Mouse (Mus musculus): ENCODE measurements around the gene Kcnc3.

Gene Kcnc3

DNA sequence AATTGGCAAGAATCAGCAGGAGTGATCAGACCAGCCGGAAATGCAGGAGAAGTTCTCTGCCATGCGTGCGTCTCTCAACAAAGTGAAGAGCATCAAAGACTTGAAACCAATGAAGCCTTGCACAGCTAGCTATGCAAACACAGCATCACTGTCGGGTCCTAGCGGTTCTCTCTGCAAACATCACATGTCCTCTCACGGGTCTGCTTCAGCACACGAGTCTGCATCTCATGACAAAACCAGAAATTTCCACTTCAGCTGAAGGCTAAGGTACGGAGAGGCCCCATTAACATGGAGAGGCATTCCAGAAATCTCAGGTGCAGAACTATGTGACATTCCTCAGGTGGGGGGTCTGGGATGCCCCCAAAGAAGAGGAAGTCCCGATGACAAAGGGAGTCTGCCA, 21.7 kb upstream of the Kcnc3 start:
- in situ Hi-C loops (cut with MboI, MseI): no loop called here

DNA sequence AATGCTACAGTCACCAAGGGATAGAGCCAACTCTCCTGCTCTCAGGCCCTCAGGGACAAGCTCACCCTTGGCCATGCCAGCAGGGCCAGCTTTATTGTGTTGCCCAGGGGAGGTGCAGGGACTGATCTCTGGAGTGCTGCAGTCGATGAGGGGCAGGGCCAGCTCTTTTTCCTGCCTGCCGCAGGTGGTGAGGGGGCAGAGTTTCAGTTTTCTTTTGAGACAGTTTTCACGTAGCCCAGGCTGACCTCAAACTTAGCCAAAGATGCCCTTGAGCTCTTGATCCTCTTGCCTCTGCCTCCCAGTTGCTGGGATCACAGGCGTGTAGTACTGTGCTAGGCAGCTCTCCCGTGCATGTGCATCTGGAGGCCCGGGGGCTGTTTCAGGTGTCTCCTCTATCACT, 19.5 kb upstream of the Kcnc3 start:
- in situ Hi-C loops (cut with MboI, MseI): no loop called here

DNA sequence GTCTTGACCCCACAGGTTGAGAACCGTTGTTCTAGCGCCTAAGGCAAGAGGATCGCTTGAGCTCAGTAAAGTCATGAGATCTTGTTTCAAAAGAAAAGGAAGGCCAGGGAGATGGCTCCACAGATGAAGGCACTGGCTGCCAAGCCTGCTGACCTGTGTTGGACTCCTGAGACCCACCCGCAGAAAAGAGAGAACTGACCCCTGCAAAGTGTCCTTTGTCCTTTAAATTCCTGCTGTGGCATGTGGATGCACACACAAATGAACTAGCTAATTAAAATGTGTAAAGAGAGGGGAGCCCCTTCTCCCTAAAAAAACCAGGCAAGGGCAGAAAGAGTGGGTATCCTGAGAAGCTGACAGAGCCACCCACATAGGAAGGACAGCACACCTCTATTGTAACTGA, 18.7 kb upstream of the Kcnc3 start:
- in situ Hi-C loops (cut with MboI, MseI): no loop called here

DNA sequence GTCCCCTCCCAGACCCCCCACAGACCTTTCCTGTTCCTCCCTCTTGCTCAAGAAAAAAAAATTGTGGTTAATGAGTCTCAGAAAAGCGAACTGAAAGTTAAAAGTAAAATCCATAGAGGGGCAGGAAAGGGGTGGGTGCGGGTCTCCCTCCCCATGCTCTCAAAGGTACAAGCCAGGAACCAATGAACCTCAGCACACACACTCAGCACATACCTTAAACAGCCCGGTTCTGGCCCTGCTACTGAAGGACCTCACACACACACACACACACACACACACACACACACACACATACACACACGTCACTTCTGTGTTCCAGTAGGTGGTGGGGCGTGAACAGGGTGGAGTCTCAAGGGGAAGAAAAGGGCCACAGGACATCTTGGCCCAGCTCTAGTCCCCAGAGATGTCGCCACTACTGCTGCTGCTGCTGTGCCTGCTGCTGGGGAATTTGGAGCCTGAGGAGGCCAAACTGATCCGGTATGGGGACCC, 18.2 kb upstream of the Kcnc3 start, which contains the start of gene Napsa:
Gene Napsa (plus strand): TSS at position 168 of the 489 bp plus-strand sequence.
- in situ Hi-C loops (cut with MboI, MseI): no loop called here

DNA sequence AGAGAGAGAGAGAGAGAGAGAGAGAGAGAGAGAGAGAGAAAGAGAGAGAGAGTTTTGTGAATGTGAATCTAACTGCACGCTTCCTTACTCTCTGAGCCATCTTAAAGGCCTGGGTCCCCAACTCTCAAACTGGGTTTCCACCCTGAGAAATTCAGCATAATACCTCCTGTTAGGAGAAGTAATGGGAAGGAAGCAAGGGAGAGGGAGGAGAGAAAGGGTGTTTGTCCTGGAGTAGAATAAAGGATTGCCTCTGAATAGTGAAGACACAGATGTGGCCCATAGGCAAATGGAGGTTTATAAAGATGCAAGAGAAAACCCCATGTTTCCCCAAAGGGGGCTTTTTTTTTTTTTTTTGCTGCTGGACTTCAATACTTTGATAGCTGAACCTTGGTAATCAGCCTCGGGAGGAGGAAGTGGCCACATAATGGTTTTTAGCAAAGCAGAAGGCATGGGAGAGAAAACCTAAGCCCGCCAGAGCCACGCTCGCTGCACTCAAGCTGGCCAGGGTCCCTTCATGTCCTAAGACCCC, 17.4 kb upstream of the Kcnc3 start:
- in situ Hi-C loops (cut with MboI, MseI): no loop called here

DNA sequence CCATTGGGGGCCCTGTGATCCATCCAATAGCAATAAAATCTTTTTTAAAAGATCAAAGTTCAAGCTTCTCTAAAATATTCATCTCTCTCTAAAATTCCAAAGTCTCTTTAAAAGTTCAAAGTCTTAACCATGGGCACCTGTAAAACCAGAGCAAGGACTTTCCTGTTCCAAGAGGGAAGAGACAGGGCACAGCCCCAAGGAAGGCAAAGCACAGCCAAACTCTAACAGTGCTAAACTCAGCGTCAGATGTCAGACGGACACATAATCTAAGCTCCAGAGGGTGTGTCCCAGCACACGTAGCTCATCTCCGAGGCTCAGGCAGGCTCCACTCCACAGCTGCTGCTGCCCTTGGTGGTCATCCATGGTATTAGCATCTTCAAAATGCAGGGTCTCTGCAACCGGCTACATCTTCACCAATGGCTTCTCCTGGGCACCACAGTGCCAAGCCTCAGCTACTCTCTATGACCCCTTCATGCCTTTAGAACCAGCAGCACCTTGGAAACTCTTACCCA, 14.1 kb upstream of the Kcnc3 start:
- in situ Hi-C loops (cut with MboI, MseI): no loop called here

DNA sequence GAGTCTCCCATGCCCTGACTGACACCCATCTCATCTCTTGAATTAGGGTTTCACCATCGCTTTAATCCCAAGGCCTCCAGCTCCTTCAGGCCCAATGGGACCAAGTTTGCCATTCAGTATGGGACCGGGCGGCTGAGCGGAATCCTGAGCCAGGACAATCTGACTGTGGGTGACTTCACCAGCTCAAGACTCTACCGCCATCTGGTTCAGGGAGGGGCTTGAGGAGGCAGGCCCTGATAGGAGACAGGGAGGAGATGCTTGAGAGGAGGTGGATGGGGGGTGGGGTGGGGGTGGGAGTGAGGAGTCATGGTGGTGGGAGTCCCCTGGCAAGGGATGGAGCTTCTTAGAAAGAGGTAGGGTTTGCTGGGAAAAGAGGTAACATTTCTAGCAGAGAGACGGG, 8.8 kb upstream of the Kcnc3 start:
- in situ Hi-C loops (cut with MboI, MseI): no loop called here

DNA sequence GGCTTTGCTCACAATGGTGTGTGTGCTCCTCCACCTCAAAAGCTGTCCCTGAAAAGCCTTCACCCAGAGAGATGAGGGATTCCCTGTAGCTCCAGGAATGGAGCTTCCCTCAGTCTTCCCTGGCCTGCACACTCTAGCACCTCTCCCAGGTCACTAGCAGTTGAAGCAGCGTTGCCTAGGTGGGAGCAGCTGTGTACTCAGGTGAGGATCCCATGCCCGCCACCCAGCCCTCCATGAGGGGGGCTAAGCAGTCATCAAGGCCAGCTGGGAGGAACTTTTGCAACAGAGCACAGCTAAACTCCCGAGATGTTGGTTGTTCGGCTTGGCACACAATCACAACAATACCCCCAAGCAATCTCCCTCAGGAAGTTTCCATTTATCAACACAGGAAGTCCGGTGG, 7.8 kb upstream of the Kcnc3 start:
- in situ Hi-C loops (cut with MboI, MseI): no loop called here

DNA sequence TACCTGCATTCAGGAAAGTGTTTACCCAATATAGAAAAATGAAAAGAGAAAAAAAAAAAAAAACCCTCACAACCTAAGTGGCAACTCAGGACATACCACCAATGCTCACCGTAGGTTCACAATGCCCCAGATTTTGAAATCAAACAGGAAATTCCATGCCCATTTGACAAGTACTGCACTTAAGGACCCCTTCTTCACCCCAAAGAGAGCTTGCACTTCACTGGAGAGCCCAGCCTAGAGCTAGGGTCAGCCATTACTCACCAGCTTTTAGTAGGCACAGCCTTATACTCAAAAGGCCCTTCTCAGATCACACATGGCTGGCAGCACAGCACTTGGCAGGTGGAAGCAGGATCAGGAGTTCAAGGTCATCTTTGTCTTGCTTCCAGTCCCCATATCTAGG, 7.3 kb upstream of the Kcnc3 start:
- in situ Hi-C loops (cut with MboI, MseI): no loop called here

DNA sequence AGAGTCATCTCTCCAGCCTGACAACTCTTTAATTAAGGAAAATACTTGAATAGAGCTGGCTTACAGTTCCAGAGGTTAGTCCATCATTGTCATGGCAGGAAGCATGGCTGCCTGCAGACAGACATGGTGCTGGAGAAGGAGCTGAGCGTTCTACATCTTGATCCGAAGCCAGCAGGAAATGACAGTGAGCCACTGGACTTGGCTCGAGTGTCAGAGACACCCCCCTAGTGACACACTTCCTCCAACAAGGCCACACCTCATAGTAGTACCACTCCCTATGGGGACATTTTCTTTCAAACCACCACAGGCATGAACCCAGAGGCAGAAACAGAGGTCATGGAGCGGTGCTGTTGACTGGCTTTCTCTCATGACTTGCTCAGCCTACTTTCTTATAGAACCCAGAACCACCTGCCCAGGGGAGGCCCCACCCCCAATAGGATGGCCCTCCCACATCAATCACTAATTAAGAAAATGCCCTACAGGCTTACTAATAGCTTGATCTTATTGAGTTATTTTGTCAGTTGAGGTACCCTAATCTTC, 6.1 kb upstream of the Kcnc3 start:
- in situ Hi-C loops (cut with MboI, MseI): no loop called here

DNA sequence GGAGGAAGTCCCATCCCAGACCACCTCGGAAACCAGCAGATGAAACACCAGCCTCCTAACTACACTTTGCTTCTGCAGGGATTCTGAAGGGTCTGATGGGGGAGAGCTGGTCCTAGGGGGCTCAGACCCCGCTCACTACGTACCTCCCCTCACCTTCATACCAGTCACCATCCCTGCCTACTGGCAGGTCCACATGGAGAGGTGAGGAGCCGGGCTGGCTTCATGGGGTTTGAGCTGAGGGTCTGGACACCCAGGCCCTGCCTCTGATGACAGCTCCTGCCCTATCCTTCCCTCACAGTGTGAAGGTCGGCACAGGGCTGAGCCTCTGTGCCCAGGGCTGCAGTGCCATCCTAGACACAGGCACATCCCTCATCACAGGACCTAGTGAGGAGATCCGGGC, 5.5 kb upstream of the Kcnc3 start:
- in situ Hi-C loops (cut with MboI, MseI): no loop called here

DNA sequence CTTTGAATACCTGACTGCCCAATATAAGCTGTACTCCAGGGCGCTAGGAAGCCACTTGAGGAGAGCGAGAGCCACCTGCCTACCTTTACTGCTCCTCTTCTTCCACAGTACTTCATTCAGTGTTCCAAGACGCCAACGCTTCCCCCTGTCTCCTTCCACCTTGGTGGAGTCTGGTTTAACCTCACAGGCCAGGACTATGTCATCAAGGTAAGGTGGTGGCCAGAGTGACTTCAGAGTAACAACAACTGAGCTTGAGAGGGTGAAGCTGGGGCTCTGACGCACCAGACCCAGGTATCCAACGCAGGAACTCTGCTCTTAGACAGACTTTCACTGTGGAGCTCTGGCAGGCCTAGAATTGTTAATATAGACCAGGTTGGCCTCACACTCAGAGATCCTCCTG, 4.9 kb upstream of the Kcnc3 start:
- in situ Hi-C loops (cut with MboI, MseI): no loop called here

DNA sequence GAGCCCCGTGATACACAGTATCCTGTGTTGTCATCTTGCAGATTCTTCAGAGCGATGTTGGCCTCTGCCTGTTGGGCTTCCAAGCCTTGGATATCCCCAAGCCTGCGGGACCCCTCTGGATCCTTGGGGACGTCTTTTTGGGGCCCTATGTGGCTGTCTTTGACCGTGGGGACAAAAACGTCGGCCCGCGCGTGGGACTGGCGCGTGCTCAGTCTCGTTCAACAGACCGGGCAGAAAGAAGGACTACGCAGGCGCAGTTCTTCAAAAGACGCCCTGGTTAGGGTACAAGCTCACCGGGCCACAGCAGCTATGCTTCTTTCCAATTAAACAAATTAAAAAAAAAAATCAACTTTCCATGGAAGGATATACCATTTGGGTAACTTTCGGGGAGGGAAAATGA, 3.9 kb upstream of the Kcnc3 start:
- in situ Hi-C loops (cut with MboI, MseI): no loop called here

DNA sequence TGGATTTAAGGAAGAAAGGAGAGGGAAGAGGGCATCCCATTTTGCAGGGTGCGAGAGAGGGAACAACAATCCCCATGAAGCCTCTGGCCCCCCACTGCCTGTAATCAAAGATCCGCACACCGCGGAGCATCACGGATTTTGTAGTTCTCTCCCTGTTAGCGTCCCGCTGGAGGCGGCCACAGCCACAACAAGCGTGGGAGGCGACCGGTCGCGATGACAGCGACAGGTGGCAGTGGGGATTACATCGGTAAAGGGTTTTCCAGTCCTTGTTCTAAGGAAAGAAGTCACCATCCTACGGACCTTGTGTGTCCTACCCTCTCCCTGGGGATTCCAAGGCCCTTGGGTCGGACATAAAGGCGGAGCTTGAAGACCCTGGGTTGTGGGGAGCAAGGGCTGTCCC, 3.5 kb upstream of the Kcnc3 start:
- in situ Hi-C loops (cut with MboI, MseI): no loop called here

DNA sequence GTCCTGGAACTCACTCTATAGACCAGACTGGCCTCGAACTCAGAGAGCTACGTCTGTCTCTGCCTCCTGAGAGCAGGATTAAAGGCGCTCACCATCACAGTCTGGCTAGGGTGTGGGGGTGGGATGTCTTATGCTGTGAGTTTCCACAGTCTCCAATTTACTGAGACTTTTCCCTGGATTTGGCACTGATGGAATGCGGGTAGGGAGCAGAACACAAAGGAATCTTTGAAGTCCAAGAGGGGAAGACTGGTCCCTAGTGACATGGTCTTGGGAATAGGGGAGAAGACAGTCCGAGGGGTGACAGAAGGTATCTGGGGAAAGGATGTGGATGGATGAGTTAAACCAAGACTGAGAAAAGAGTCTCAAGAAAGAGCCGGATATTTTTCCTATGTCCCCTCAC, 2.8 kb upstream of the Kcnc3 start:
- in situ Hi-C loops (cut with MboI, MseI): no loop called here

DNA sequence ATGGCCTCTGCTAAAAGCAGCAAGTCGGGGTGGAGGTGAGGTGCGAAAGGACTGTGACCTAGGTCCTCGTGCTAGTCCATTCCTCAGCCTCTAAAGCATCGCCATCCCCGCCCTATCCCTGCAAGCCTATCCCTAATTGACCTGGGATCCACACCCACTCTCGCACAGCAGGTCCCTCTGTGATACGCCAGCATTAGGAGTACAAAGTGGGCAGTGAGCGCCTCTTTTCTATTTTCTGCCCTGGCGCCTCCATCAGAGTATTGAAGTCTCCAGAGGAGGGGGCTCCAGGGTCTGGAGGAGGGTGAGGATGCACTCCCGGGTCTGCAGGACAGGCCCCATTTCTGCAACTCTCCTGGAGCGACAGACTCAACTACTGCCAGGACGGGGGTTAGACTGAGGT, 2.1 kb upstream of the Kcnc3 start:
- in situ Hi-C loops (cut with MboI, MseI): no loop called here

DNA sequence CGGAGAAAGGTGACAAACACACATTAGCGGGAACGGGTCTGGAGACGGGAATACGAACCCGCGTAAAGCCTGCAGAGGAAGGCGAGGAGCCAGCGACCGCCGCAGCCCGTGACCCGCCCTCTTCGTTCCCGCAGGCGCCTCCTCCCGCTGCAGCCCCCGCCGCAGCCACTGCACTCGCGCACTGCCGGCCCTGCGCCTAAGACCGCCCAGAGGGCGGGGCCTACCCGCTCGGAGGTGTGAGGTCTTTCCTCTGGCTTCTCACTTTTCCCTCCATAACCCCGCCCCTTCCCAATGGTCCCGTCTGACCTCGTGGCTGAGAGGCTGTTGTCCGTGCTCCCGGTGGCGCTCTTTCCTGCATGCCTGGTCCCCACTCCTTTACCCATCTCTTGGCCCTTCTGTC, 1.3 kb upstream of the Kcnc3 start:
- in situ Hi-C loops (cut with MboI, MseI): no loop called here

DNA sequence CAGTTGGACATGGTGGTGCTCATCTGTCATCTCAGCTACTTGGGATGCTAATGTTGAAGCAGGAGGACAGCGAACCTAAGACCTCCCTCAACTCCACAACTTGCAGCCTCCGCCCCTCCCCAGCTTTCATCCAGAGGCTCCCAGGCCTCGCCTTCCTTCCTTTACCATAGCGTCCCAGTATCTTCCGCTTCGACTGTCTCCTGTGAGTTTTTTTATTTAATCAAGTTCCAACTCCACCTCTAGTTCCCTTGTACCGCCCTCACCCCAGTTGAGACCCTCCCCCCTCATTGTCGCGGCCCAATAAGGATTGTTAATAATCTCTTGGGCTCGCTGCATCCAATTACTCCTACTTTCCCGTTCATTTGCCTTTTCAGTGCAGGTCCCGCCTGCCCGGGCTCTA, 518 bp upstream of the Kcnc3 start:
- in situ Hi-C loops (cut with MboI, MseI): no loop called here

DNA sequence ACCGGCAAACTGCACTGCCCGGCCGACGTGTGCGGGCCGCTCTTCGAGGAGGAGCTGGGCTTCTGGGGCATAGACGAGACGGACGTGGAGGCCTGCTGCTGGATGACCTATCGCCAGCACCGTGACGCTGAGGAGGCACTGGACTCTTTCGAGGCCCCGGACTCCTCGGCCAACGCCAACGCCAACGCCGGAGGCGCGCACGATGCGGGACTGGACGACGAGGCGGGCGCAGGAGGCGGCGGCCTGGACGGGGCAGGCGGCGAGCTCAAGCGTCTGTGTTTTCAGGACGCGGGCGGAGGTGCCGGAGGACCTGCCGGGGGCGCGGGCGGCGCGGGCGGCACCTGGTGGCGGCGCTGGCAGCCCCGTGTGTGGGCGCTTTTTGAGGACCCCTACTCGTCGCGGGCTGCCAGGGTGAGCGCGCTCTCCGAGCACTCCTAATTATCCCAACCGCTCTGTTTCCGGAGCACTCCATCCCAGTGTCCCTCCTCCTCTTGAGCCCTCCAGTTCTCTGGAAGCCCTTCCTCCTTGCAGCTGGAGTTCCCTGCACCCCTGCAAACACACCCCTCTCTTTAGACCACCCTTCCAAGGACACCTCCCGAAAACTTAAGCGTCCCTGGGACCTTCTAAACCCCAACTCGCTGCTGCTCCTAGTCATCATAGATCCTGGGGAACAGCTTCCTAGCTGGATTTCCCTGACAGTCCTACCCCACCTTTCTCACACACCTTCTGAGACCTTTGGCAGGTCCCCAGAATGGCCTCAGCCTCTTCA, 1.1 kb downstream of the Kcnc3 start:
- in situ Hi-C loops (cut with MboI, MseI): no loop called here

DNA sequence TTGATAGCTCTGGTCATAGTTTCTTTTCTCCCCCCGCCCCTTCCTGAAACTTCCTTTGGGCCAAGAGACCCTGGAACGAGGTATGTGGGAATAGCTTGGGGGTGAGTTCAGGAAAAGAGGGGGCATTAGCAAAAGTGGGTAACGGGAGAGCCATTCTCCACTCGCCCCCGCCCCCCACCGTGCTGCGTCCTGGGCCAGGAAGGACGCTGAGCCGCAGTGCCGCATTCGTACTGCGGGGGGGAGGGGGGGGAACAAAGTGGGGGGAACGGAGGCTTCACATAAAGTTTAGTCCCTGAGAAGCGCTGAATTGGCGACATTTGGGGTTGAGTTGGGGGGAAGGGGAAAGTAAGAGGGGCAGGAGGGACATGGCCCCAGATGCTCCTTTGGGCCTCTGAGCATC, 2.6 kb downstream of the Kcnc3 start:
- in situ Hi-C loops (cut with MboI, MseI): no loop called here

DNA sequence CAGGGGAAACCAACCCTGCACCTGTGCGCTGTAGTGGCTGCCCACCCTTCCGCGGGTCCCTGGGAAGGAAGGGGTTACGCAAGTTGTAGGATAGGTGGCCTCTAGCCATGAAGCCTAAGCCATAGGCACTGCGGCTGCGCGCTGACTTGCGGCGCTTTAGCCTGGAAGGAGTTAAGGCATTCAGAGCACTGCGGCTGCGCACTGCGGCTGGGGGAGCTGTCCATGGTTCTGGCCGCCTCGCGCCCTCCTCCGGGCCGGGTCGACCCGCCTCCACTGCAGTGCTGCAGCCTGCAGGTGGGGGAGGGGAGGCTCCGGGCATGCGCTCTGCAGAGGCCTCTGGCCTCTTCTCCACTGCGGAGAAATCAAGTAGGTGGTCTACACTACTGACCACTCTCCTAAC, 3.3 kb downstream of the Kcnc3 start:
- in situ Hi-C loops (cut with MboI, MseI): no loop called here

DNA sequence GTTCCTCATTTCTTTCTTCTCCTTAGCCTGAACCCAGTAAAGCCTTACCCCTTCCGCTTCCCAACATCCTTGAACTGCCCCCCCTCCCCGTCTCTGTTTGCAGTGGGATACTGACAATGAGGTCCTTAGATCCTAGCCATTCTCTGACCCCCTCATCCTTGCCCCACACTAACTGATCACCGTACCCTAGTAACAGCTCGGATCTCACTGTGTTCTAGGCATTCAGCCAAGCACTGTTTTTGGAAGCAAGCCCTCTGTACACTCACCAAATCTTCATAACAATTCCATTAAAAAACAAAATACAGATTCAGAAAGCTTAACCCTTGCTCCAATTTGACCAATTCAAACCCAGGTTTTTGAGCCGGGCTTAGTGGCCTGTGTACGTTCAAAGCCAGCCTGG, 3.8 kb downstream of the Kcnc3 start:
- in situ Hi-C loops (cut with MboI, MseI): no loop called here

DNA sequence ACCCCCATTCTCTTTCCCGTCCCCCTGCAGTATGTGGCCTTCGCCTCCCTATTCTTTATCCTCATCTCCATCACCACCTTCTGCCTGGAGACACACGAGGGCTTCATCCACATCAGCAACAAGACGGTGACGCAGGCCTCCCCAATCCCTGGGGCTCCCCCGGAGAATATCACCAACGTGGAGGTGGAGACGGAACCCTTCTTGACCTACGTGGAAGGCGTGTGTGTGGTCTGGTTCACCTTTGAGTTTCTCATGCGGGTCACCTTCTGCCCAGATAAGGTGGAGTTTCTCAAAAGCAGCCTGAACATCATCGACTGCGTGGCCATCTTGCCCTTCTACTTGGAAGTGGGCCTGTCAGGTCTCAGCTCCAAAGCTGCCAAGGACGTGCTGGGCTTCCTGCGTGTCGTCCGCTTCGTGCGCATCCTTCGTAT, 4.7 kb downstream of the Kcnc3 start:
- in situ Hi-C loops (cut with MboI, MseI): no loop called here
